Mouse (Mus musculus): ENCODE data around the gene Mavs.

- no peak for TF ChIP-seq CTCF (IDR thresholded peaks at IDR 0.05; ENCODE audit: low read depth)
- no peak for TF ChIP-seq EP300 (IDR thresholded peaks at IDR 0.05; ENCODE audit: low read depth)
These were observed 47.5 kb upstream of the Mavs start for GRCm38 (mm10) chr2:131186343-131186742.

Data from heart, postnatal 0 days (tissue).